Mouse (Mus musculus) kidney, embryonic 14.5 days (tissue): ENCODE measurements around the gene Klhl2. TPM values are rescaled to one million over a fixed set of nuclear protein-coding genes. Genes with fewer than 3 reads are reported as not detected.

ENCODE experiments used
- ATAC-seq: fragments of 200-750 bp; cut with Nextera tagmentation; 2 replicates; pipeline ENCODE4 v1.8.0; 2017; ENCODE audit warnings: moderate number of reproducible peaks, mild to moderate bottlenecking, moderate TSS enrichment, moderate library complexity; ENCODE audit not compliant: low FRiP score, low TSS enrichment
- H3K27ac ChIP-seq: fragments of 300-500 bp; sonication (generic); 2 replicates; pipeline ENCODE4 v1.5.1; 2014; ENCODE audit warnings: low read depth, mild to moderate bottlenecking, low read length, moderate library complexity, mixed read lengths
- H3K27me3 ChIP-seq: fragments of 300-500 bp; sonication (generic); 2 replicates; pipeline ENCODE4 v1.6.1; 2014; ENCODE audit warnings: mild to moderate bottlenecking, low read length; ENCODE audit not compliant: control insufficient read depth, insufficient read depth
- H3K36me3 ChIP-seq: fragments of 300-500 bp; sonication (generic); 2 replicates; pipeline ENCODE4 v1.6.1; 2014; ENCODE audit warnings: low read length, mixed read lengths; ENCODE audit not compliant: control insufficient read depth, insufficient read depth
- H3K4me1 ChIP-seq: fragments of 300-500 bp; sonication (generic); 2 replicates; pipeline ENCODE4 v1.6.1; 2014; ENCODE audit warnings: low read length, mixed read lengths; ENCODE audit not compliant: control insufficient read depth, insufficient read depth
- H3K4me2 ChIP-seq: fragments of 300-500 bp; sonication (generic); replicated peaks from 2 replicates; pipeline ENCODE4 v1.6.1; 2014; ENCODE audit warnings: low read depth, mild to moderate bottlenecking, low read length
- H3K4me3 ChIP-seq: fragments of 300-500 bp; sonication (generic); 2 replicates; pipeline ENCODE4 v1.5.1; 2014; ENCODE audit warnings: mild to moderate bottlenecking, low read length
- H3K9ac ChIP-seq: fragments of 300-500 bp; sonication (generic); 2 replicates; pipeline ENCODE4 v1.6.1; 2014; ENCODE audit warnings: low read depth, mild to moderate bottlenecking, low read length, moderate library complexity
- H3K9me3 ChIP-seq: fragments of 300-500 bp; sonication (generic); 2 replicates; pipeline ENCODE4 v1.6.1; 2016; ENCODE audit warnings: low read length; ENCODE audit not compliant: control insufficient read depth
- WGBS: fragments of 180-500 bp; shearing (Covaris S2); extraction: QIAGEN DNeasy Blood & Tissue Kit; methylation state at CpG from one replicate; pipeline ENCODE4 v1.1.7; 2014; 5-methylcytosine and 5-hydroxymethylcytosine counted together
- polyA plus RNA-seq: library from polyadenylated mRNA; unstranded; fragments of >200 nt; fragmentation: Nextera tagmentation; extraction: Ambion mirVana; gene quantifications from 2 replicates; pipeline ENCODE4 v1.2.1, GENCODE M21; 2014

Klhl2 gene
- polyA plus RNA-seq, 1 experiment from 2014 or later: 15.5 TPM

DNA sequence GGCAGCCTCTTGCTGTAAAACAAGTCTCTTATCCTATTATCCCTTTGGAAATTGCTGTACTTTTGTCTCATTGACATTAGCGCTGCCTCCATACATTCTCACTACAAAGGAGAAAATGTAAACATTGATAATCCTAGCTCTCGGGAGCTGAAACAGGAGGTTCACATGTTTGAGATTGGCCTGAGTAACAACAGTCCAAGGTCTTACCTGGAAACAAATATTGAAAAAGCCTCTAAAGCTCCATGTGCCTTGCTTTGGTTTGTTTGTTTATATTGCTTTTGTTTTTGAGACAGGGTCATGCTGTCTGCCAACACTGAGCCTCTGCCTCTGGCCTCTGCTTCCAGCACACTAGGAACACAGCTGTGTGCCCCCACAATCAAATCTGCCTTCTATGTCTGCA lies 59.4 kb downstream of the Klhl2 start:
- H3K4me3 ChIP-seq: no peak overlapping the region
- WGBS: 81% methylated on average over 2 of the region's 2 CpGs
- H3K36me3 ChIP-seq: no peaks in the 10 kb centered on the region
- H3K4me2 ChIP-seq: no peak overlapping the region
- H3K9me3 ChIP-seq: no peaks in the 10 kb centered on the region
- H3K9ac ChIP-seq: no peak overlapping the region
- H3K4me1 ChIP-seq: no peaks in the 10 kb centered on the region
- H3K27ac ChIP-seq: no peak overlapping the region
- H3K27me3 ChIP-seq: no peaks in the 10 kb centered on the region
- no peak for ATAC-seq

DNA sequence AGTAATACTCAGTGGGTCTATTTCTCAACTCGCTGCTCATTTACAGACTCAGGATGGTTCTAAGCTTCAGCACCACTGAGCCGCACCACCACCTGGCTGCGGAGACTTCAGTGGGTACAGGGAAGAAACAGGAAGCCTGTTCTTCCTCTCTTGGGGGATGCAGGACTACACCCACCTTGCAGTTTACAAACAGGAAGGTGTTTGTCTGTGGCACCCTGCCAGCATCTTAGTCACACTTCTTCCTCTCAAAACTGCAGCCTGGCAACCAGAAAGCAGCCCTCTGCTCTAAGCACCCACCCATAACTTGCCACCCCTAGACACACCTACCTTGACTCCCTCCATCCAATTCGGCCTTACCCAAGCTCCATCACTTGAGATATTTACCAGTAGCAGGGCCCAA lies 61.1 kb downstream of the Klhl2 start:
- H3K4me3 ChIP-seq: no peak overlapping the region
- H3K4me2 ChIP-seq: no peak overlapping the region
- H3K27me3 ChIP-seq: no peaks in the 10 kb centered on the region
- H3K9ac ChIP-seq: no peak overlapping the region
- no peak overlapping the region for H3K27ac ChIP-seq
- no peaks in the 10 kb centered on the region for H3K4me1 ChIP-seq
- H3K9me3 ChIP-seq: no peaks in the 10 kb centered on the region
- 91% methylated on average over 4 of the region's 4 CpGs for WGBS
- H3K36me3 ChIP-seq: no peaks in the 10 kb centered on the region
- no peak for ATAC-seq

DNA sequence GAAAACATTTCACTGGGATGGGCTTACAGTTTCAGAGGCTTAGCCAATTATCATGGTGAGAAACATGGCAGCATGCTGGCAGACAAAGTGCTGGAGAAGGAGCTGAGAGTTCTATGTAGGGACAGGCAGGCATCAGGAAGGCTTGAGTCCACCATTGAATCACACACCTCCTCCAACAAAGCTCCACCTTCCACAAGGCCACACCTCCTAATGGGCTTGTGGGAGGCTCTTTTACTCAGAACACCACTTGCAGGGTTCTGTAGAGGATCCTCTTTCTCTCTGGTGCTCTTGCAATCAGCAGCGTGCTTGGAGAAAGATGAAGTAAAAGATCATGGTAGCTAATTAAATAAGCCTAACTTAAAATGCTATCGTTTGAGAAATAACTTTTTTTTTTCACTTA lies 63.0 kb downstream of the Klhl2 start:
- H3K27ac ChIP-seq: no peak overlapping the region
- no peaks in the 10 kb centered on the region for H3K27me3 ChIP-seq
- H3K4me1 ChIP-seq: no peaks in the 10 kb centered on the region
- no peak overlapping the region for H3K4me3 ChIP-seq
- no peak overlapping the region for H3K9ac ChIP-seq
- H3K4me2 ChIP-seq: no peak overlapping the region
- no peaks in the 10 kb centered on the region for H3K9me3 ChIP-seq
- WGBS: 83% methylated on average over 2 of the region's 2 CpGs
- ATAC-seq: no peak
- H3K36me3 ChIP-seq: no peaks in the 10 kb centered on the region

DNA sequence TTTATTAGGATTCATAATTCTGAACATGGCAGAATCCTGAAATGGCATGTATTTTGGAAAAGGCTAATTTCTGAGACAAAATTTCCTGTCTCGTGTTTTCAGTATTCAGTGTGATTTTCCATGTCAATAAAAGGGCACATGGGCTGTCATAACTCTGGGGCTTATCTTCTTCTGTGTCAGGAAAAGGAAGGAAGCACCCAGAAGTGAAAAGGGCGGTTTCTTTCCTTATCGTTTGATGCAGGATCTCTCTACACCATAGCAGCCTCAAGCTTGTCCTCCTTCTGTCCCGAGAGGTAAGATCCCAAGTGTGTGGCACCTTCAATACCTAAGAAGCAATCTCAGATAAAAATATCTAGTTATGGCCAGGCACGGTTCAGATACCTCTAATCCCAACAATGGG lies 65.6 kb downstream of the Klhl2 start:
- H3K4me2 ChIP-seq: no peak overlapping the region
- H3K9ac ChIP-seq: no peak overlapping the region
- no peaks in the 10 kb centered on the region for H3K4me1 ChIP-seq
- H3K9me3 ChIP-seq: no peaks in the 10 kb centered on the region
- no peaks in the 10 kb centered on the region for H3K27me3 ChIP-seq
- H3K36me3 ChIP-seq: 0 out of 2 replicates have a peak, but pooled peaks cover 2% of the 10 kb centered on the region
- no peak for ATAC-seq
- H3K27ac ChIP-seq: no peak overlapping the region
- 87% methylated on average over 5 of the region's 5 CpGs for WGBS
- no peak overlapping the region for H3K4me3 ChIP-seq

DNA sequence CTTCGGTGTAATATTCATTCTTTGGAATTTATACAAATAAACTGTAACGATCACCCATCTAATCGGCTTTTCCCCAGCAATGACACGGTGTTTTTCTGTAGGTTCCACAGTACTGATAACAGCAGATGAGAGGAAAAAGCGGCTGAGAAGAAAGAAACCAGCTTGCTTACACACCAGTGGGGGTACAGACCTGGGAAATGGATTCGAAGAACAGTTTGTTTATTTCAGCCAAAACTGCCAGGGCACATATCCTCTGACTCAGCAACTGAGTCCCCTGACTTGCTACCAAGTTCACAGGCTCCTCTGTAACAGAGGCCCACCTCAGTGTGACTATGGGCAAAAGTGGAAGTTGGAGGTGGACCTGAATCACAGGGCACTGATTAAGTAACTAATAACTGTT lies 67.9 kb downstream of the Klhl2 start:
- Histone ChIP-seq H3K27ac (no peak overlapping the region), H3K4me2 (no peak overlapping the region), H3K9ac (no peak overlapping the region), H3K9me3 (no peaks in the 10 kb centered on the region), H3K4me1 (no peaks in the 10 kb centered on the region), H3K36me3 (0 out of 2 replicates have a peak, but pooled peaks cover 2% of the 10 kb centered on the region), H3K27me3 (no peaks in the 10 kb centered on the region), H3K4me3 (no peak overlapping the region)
- ATAC-seq: no peak
- 92% methylated on average over 6 of the region's 6 CpGs for WGBS

DNA sequence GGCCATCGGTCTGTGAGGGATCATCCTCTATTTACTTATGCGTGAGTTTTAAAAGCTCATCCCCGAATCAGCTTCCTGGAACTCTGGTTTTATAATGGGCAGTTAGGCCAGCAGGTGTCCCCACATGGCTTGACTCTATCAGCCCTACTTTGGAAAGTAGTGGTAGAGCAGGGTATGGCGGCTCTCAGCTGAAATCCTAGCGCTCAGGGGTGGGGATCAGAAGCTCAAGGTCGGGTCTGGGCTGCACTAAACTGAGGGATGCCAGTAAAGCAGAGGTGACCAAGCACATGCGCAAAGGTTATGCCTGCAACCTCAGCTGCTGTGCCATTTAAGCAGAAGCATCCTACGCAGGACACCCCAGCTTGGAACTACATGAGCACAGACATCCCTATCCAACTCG lies 71.9 kb downstream of the Klhl2 start:
- 69% methylated on average over 9 of the region's 9 CpGs for WGBS
- Histone ChIP-seq H3K9me3 (no peaks in the 10 kb centered on the region), H3K27ac (no peak overlapping the region), H3K4me1 (no peaks in the 10 kb centered on the region), H3K9ac (no peak overlapping the region), H3K27me3 (no peaks in the 10 kb centered on the region), H3K4me2 (no peak overlapping the region), H3K4me3 (no peak overlapping the region), H3K36me3 (0 out of 2 replicates have a peak, but pooled peaks cover 2% of the 10 kb centered on the region)
- no peak for ATAC-seq

DNA sequence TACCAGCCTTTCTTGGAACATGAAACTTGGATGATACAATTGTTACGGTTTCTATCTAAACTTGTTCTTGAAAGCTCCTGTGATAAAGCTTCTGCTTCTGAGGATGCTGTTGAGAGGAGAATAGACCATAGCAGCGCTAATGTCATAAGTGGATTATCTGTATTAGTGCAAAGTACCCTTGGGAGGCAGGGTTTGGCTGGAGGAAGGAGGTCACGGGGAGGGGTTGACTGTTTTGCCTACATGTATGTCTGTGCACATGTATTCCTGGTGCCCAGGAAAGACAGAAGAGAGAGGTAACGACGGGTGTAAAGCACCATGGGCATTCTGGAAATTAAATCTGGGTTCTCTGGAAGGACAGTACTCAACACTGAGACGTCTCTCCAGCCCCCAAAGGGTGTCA lies 75.7 kb downstream of the Klhl2 start:
- H3K9ac ChIP-seq: no peak overlapping the region
- WGBS: 91% methylated on average over 6 of the region's 6 CpGs

DNA sequence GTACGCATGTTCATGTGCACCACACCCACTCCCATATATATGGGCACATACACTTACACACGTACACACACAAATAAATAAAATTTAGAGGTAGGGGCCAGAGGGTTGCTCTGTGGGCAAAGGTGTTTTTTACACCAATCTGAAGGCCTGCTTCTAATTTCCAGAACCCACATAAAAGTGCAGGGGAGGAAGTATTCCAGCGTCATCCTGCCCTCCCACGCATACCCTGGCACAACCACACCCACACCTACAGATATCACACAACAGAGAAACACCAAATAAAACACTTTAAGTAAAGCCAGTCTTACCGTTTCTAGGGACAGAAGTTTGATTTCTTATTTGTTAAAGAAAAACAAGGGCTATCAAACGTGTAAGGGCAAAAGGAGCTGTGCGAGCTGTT lies 79.0 kb downstream of the Klhl2 start:
- no peak overlapping the region for H3K4me2 ChIP-seq
- no peak overlapping the region for H3K27ac ChIP-seq
- H3K4me1 ChIP-seq: no peaks in the 10 kb centered on the region
- ATAC-seq: no peak
- no peaks in the 10 kb centered on the region for H3K27me3 ChIP-seq
- H3K9me3 ChIP-seq: no peaks in the 10 kb centered on the region
- WGBS: 72% methylated on average over 7 of the region's 7 CpGs
- no peak overlapping the region for H3K9ac ChIP-seq
- no peaks in the 10 kb centered on the region for H3K36me3 ChIP-seq
- H3K4me3 ChIP-seq: no peak overlapping the region

More for the DNA sequence above, 75.7 kb downstream of the Klhl2 start:
- no peaks in the 10 kb centered on the region for H3K4me1 ChIP-seq
- ATAC-seq: no peak
- H3K27me3 ChIP-seq: no peaks in the 10 kb centered on the region
- no peak overlapping the region for H3K4me3 ChIP-seq
- no peaks in the 10 kb centered on the region for H3K36me3 ChIP-seq
- no peak overlapping the region for H3K27ac ChIP-seq
- H3K4me2 ChIP-seq: no peak overlapping the region
- H3K9me3 ChIP-seq: no peaks in the 10 kb centered on the region

DNA sequence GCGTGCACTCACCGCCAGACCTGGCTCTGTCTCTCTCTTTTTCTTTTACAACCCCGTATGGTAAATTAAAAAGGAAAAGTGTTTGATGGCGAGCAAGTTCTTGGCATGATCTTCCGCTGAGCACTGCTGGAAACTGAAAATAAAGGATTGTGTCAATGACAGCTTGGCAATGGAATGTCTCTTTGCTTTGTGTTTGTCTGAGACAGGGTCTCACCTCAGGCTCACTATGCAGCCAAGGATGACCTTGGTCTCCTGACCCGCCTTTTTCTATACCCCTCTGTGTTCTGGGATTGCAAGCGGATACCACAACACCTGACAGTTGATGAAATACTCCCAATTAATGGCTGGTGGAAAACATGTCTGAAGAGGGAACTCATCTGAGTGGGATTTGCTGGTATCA lies 80.2 kb downstream of the Klhl2 start:
- Histone ChIP-seq H3K4me1 (no peaks in the 10 kb centered on the region), H3K9ac (no peak overlapping the region), H3K9me3 (no peaks in the 10 kb centered on the region), H3K27ac (no peak overlapping the region), H3K4me3 (no peak overlapping the region), H3K4me2 (no peak overlapping the region), H3K36me3 (no peaks in the 10 kb centered on the region), H3K27me3 (no peaks in the 10 kb centered on the region)
- no peak for ATAC-seq
- 85% methylated on average over 7 of the region's 7 CpGs for WGBS

DNA sequence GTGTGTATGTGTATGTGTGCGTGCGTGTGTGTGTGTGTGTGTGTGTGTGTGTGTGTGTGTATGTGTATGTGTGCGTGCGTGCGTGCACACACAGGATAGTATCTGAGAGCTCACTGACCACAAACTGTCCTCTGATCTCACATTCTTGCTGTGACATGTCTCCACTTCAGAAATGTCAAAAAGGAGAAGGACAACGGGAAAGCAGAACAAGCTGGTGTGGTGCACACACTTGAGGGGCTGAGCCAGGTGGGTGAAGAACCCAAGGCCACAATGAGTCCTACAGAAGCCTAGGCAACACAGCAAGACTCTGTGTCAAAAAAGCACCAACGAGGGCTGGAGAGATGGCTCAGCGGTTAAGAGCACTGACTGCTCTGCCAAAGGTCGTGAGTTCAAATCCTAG lies 81.2 kb downstream of the Klhl2 start:
- 84% methylated on average over 7 of the region's 9 CpGs for WGBS

More for the DNA sequence above, 81.2 kb downstream of the Klhl2 start:
- H3K27me3 ChIP-seq: no peaks in the 10 kb centered on the region
- H3K4me1 ChIP-seq: no peaks in the 10 kb centered on the region
- no peak for ATAC-seq
- H3K9me3 ChIP-seq: no peaks in the 10 kb centered on the region
- H3K4me2 ChIP-seq: no peak overlapping the region
- H3K4me3 ChIP-seq: no peak overlapping the region
- H3K9ac ChIP-seq: no peak overlapping the region
- H3K36me3 ChIP-seq: no peaks in the 10 kb centered on the region
- no peak overlapping the region for H3K27ac ChIP-seq
